Mouse (Mus musculus) intestine, embryonic 15.5 days (tissue): ENCODE measurements around the gene Sox9. TPM values are rescaled to one million over a fixed set of nuclear protein-coding genes. Genes with fewer than 3 reads are reported as not detected.

ENCODE experiments used
- ATAC-seq: fragments of 200-750 bp; cut with Nextera tagmentation; 2 replicates; pipeline ENCODE4 v1.8.0; 2017; ENCODE audit warnings: moderate TSS enrichment, moderate library complexity
- H3K27ac ChIP-seq: fragments of 300-500 bp; sonication (generic); 2 replicates; pipeline ENCODE4 v1.5.1; 2015; ENCODE audit warnings: mild to moderate bottlenecking, inconsistent platforms
- H3K27me3 ChIP-seq: fragments of 300-500 bp; sonication (generic); replicated peaks from 2 replicates; pipeline ENCODE4 v1.6.1; 2015; ENCODE audit warnings: inconsistent platforms
- H3K36me3 ChIP-seq: fragments of 300-500 bp; sonication (generic); 2 replicates; pipeline ENCODE4 v1.6.1; 2015; ENCODE audit warnings: inconsistent platforms
- H3K4me1 ChIP-seq: fragments of 300-500 bp; sonication (generic); replicated peaks from 2 replicates; pipeline ENCODE4 v1.6.1; 2015; ENCODE audit warnings: inconsistent platforms
- H3K4me2 ChIP-seq: fragments of 300-500 bp; sonication (generic); replicated peaks from 2 replicates; pipeline ENCODE4 v1.6.1; 2015; ENCODE audit warnings: mild to moderate bottlenecking, inconsistent platforms
- H3K4me3 ChIP-seq: fragments of 300-500 bp; sonication (generic); replicated peaks from 2 replicates; pipeline ENCODE4 v1.5.1; 2015; ENCODE audit warnings: inconsistent platforms
- H3K9ac ChIP-seq: fragments of 300-500 bp; sonication (generic); 2 replicates; pipeline ENCODE4 v1.6.1; 2015; ENCODE audit warnings: inconsistent platforms
- H3K9me3 ChIP-seq: fragments of 300-500 bp; sonication (generic); 2 replicates; pipeline ENCODE4 v1.6.1; 2016; ENCODE audit warnings: inconsistent platforms
- WGBS: fragments of 180-500 bp; shearing (Covaris S2); methylation state at CpG from one replicate; pipeline ENCODE4 v1.1.7; 2015; 5-methylcytosine and 5-hydroxymethylcytosine counted together
- polyA plus RNA-seq: library from polyadenylated mRNA; unstranded; fragments of >200 nt; fragmentation: Nextera tagmentation; extraction: Ambion mirVana; gene quantifications from 2 replicates; pipeline ENCODE4 v1.2.1, GENCODE M21; 2015

Gene Sox9
- polyA plus RNA-seq, 1 experiment from 2014 or later, result 41.2 TPM

DNA sequence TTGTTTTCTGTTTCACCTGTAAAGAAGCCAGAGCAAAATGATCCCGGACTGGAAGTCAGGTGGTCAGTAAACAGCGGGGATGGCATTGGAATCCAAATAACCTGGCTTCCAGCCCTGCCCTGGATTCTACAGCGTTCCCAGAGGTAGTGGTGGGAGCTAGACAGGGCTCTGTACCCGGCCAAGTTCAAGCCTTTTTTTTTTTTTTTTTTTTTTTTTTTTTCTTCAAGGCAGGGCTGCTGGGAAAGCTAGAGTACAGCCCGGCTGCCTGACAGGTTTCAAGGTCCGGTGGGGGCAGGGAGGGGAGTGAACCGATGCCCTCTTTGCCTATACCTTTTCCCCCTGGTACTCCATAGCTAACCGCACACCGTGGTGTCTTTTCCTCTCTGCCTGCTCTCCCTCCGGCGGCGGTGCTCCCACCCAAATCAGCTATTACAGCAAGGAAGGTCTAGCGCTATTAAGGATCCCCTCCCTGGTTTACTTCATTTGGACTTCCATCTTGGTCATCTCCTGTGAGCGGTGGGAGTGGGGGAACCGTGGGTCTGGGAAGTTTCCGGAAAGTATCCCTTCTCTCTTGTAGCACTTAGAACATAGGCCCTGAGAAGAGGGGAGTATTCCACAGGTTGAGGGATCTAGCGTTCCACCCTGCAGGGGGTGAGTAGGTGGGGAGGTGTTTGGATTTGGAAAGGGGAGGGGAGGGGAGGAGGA, 28.6 kb downstream of the Sox9 start:
- Histone ChIP-seq H3K9me3 (no peaks in the 10 kb centered on the region), H3K9ac (no peak overlapping the region), H3K4me2 (peak overlapping the region; percentile 57), H3K4me3 (peak overlapping the region; percentile 9; the same call in 1 of the 2 replicates), H3K36me3 (no peaks in the 10 kb centered on the region), H3K4me1 (peaks cover 12% of the 10 kb centered on the region; the same call in 1 of the 2 replicates), H3K27ac (no peak overlapping the region), H3K27me3 (no peaks in the 10 kb centered on the region)
- ATAC-seq, result peak; percentile 74
- WGBS, result 3% methylated on average over 17 of the region's 17 CpGs

- peaks cover 12% of the 10 kb centered on the region; the same call in 1 of the 2 replicates for H3K4me1 ChIP-seq
- peak overlapping the region; percentile 9; the same call in 1 of the 2 replicates for H3K4me3 ChIP-seq
- 13% methylated on average over 19 of the region's 19 CpGs for WGBS
- H3K9me3 ChIP-seq, result no peaks in the 10 kb centered on the region
- no peak overlapping the region for H3K27ac ChIP-seq
- H3K9ac ChIP-seq, result no peak overlapping the region
- no peaks in the 10 kb centered on the region for H3K36me3 ChIP-seq
- ATAC-seq, result peak; percentile 50
- H3K4me2 ChIP-seq, result peak overlapping the region; percentile 57
- H3K27me3 ChIP-seq, result no peaks in the 10 kb centered on the region
Measured at GRCm38 (mm10) chr11:112811152-112811871, 29.3 kb downstream of the Sox9 start.

- Histone ChIP-seq H3K9me3 (no peaks in the 10 kb centered on the region), H3K27me3 (no peaks in the 10 kb centered on the region), H3K36me3 (no peaks in the 10 kb centered on the region), H3K27ac (no peak overlapping the region), H3K4me2 (no peak overlapping the region), H3K4me1 (0 out of 2 replicates have a peak, but pooled peaks cover 3% of the 10 kb centered on the region), H3K9ac (no peak overlapping the region), H3K4me3 (no peak overlapping the region)
- peak; percentile 49 for ATAC-seq
- WGBS, result 58% methylated on average over 14 of the region's 14 CpGs
Measured at GRCm38 (mm10) chr11:112817829-112818650, 36.0 kb downstream of the Sox9 start.

DNA sequence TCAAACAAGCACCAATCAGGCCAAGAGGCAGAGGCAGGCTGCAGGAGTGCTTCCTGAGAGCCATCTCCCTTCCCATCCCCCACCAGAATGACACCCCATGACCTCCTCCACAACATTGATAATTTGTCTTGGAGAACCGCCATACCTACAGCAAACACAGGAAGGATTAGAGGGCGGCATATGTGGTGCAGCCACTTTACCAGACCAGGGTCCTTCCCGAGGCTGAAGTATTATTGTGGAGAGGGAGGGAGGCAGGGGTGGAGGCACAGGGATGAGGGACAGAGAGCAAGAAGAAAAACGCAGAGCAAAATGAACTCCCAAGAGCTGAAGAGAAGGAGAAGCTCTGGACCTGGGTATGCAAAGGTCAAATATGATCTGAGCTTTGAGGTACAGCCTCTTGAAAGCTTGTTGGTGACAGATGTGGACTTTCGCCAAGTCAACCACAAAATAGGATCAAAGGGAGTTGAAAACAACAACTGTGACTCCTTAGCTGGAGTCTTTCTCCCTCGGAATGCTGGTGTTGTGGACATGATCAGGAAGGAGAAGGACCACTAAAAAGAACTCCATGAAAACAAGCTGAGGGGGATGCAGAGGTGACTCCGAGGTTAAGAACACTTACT, 36.7 kb downstream of the Sox9 start:
- no peak overlapping the region for H3K4me2 ChIP-seq
- H3K9me3 ChIP-seq, result no peaks in the 10 kb centered on the region
- no peaks in the 10 kb centered on the region for H3K27me3 ChIP-seq
- 0 out of 2 replicates have a peak, but pooled peaks cover 3% of the 10 kb centered on the region for H3K4me1 ChIP-seq
- 53% methylated on average over 7 of the region's 7 CpGs for WGBS
- H3K4me3 ChIP-seq, result no peak overlapping the region
- ATAC-seq, result no peak
- H3K36me3 ChIP-seq, result no peaks in the 10 kb centered on the region
- no peak overlapping the region for H3K9ac ChIP-seq
- no peak overlapping the region for H3K27ac ChIP-seq

DNA sequence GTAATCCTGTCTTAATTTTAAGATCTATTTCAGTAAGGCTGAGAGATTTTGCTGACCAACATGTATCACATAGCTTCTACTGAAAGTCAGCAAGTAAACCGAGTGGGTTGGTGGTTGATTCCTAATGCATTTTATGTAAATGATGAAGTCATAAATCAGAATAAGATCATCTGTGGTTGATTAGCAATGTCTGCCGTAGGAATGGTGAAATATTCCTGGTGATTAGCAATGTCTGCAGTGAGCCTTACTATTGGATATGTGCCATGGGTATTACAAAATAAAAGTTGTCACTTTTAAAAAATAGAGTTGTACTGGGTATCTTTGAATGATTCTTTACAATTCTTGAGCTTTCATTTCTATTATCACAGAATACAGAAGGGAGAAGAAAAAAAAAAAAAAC, 39.5 kb downstream of the Sox9 start:
- ATAC-seq, result no peak
- 69% methylated on average over 2 of the region's 2 CpGs for WGBS
- no peaks in the 10 kb centered on the region for H3K9me3 ChIP-seq
- H3K4me2 ChIP-seq, result no peak overlapping the region
- H3K4me1 ChIP-seq, result 0 out of 2 replicates have a peak, but pooled peaks cover 3% of the 10 kb centered on the region
- H3K36me3 ChIP-seq, result no peaks in the 10 kb centered on the region
- H3K4me3 ChIP-seq, result no peak overlapping the region
- no peak overlapping the region for H3K9ac ChIP-seq
- no peak overlapping the region for H3K27ac ChIP-seq
- H3K27me3 ChIP-seq, result no peaks in the 10 kb centered on the region

DNA sequence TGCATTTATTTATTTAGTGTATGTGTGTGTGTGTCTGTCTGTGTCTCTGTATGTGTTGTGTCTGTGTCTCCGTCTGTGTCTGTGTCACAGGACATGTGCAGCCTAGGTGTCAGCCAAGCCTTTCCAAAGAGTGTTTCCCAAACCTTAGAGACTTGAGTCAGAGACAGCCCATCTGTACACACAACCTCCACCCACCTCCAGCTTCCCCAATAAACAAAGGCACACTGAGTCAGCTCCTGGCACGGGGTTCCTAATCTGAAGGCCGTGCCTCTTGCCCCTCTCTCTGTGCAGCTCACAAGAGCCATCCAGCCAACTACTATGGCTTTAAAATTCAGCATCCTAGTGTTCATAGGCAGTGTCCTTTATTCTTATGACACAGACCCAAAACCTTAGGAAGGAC, 42.1 kb downstream of the Sox9 start:
- Histone ChIP-seq H3K9ac (no peak overlapping the region), H3K9me3 (no peaks in the 10 kb centered on the region), H3K4me3 (no peak overlapping the region), H3K27me3 (no peaks in the 10 kb centered on the region), H3K4me1 (no peaks in the 10 kb centered on the region), H3K27ac (no peak overlapping the region), H3K36me3 (no peaks in the 10 kb centered on the region), H3K4me2 (no peak overlapping the region)
- WGBS, result 79% methylated on average over 3 of the region's 3 CpGs
- ATAC-seq, result no peak

DNA sequence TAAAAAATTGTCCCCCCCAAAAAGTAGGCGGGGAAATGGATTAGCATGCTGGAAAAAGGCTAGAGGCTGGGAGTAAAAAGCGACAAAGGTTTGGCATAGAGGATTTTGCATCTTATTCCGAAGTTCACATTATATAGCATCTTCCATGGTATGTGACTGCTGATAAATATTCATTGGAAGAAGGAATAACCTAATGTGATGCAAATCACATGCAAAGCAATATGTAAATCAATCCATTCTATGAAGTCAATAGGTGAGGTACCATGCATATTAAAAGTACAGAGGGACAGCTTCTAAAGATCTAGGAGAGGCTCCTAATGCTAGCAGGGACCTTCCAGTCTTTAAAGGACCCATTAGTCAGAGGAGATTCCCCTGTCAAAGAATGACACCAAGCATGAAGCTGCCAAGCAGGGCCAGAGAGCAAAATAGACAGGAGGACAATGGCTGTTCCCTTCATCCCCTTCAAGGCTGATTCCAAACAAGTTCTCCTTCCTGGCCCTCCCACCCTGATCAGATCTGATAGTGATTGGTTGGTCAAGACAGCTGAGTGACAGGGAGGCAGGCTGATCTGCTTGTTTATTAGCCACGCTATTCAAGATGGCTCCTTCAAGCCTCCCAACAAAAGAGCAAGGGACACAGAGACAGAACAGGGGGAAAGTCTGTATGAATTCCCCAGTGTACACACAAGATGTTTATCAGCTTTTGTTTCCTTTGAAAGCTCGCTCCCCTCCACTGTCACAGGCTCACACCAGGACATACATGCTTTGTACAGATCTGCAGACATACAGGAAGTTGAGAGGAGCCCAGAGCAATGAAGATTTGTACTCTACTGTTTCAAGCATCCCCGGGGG, 44.4 kb downstream of the Sox9 start:
- 74% methylated on average over 6 of the region's 6 CpGs for WGBS
- Histone ChIP-seq H3K36me3 (no peaks in the 10 kb centered on the region), H3K9ac (no peak overlapping the region), H3K4me2 (no peak overlapping the region), H3K27ac (no peak overlapping the region), H3K27me3 (no peaks in the 10 kb centered on the region), H3K4me3 (no peak overlapping the region), H3K9me3 (no peaks in the 10 kb centered on the region), H3K4me1 (no peaks in the 10 kb centered on the region)
- ATAC-seq, result no peak

DNA sequence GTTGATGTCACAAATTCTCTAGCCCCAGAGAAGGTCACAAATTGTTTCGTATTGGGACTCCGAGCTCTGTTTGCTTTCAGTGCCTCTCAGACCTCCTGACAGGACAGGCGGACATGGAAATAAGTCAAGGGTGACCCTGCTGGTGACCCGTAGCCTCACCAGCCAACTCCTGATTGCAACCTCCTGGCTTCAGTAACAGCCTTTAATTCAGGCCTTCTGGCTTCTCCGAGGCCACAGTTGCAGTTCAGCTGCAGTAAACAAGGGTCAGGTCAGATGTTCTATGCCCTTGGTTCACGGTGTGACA, 45.0 kb downstream of the Sox9 start:
- H3K36me3 ChIP-seq, result no peaks in the 10 kb centered on the region
- no peaks in the 10 kb centered on the region for H3K4me1 ChIP-seq
- no peak overlapping the region for H3K4me3 ChIP-seq
- 36% methylated on average over 6 of the region's 6 CpGs for WGBS
- no peak overlapping the region for H3K27ac ChIP-seq
- H3K27me3 ChIP-seq, result no peaks in the 10 kb centered on the region
- no peak overlapping the region for H3K9ac ChIP-seq
- no peak overlapping the region for H3K4me2 ChIP-seq
- H3K9me3 ChIP-seq, result no peaks in the 10 kb centered on the region
- no peak for ATAC-seq

DNA sequence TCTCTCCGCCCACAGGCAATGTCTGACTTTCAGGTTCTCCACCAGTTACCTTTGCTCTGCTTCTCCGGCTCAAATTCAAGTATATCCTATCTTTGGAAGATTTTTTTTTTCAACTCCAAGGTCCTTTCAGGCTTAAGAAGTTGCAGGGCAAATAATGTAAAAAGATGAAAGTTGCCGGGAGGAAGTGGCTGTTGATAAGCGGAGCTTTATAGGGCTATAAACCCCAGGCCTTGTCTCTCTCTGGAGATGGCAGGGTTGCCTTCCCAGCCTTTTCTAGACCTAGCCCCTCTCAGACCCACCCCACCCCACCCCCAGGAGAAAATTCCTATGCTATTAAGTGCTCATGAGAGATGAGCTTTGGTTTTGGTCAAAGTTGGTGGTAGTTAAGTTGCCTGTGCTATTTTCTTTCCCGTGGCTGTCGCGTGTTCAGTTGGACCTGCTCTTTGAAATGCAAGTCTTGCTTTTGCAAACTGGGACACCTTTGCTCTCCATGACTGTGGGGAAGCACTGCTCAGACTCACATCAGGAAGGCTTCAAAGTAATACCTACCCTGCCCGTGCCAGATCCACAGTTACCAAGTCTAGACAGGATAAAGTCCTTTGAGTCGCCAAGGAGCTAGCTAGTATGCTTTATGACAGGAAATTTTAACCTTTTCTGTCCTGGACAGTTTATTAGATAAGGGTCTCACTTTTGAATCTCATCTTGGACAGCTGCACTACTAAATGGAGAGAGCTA, 46.7 kb downstream of the Sox9 start:
- ATAC-seq, result peak; percentile 92
- no peak overlapping the region for H3K9ac ChIP-seq
- no peaks in the 10 kb centered on the region for H3K36me3 ChIP-seq
- H3K9me3 ChIP-seq, result no peaks in the 10 kb centered on the region
- H3K4me3 ChIP-seq, result no peak overlapping the region
- no peak overlapping the region for H3K27ac ChIP-seq
- H3K4me2 ChIP-seq, result 0 out of 2 replicates have a peak overlapping the region, but pooled peaks have one; percentile 9
- 41% methylated on average over 9 of the region's 9 CpGs for WGBS
- H3K27me3 ChIP-seq, result no peaks in the 10 kb centered on the region
- H3K4me1 ChIP-seq, result no peaks in the 10 kb centered on the region

DNA sequence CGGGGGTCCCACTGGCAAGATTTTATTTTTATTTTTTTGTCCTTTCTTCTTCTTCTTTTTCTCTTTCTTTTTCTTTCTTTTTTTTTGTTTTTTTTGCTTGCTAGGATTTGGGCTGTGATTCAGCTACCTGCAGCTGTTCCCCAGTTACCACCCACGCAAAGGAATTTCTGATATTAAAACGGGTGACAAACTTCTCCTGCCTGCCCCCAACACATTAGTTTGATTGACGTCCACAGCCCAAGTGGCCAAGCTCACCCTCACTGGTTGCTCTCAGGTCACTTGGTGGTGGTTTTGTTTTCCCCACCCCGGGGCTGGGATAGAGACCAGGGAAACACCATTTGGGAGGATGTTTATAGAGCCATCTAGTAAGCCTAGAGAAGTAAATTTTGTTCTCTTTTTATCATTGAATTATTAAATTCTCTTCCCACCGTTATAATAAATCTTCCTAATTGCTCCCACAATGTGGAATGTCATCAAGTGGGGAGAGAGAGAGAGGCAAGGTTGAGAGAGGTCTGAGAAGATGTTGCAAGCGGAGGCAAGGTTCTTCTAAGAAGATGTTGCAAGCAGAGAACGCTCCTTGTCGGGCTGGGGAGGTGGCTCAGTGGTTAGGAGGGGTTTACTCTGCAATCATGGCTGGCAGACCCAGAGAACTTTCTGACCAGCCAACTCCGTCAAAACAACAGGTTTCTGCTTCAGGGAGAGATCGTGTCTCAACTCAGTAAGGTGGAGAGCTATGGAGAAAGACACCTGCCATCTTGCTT, 52.4 kb downstream of the Sox9 start:
- WGBS, result 70% methylated on average over 11 of the region's 11 CpGs
- H3K4me3 ChIP-seq, result no peak overlapping the region
- H3K36me3 ChIP-seq, result no peaks in the 10 kb centered on the region
- H3K9me3 ChIP-seq, result no peaks in the 10 kb centered on the region
- no peaks in the 10 kb centered on the region for H3K27me3 ChIP-seq
- H3K4me2 ChIP-seq, result no peak overlapping the region
- no peak for ATAC-seq
- H3K9ac ChIP-seq, result no peak overlapping the region
- no peak overlapping the region for H3K27ac ChIP-seq
- H3K4me1 ChIP-seq, result 0 out of 2 replicates have a peak, but pooled peaks cover 3% of the 10 kb centered on the region
